Mouse (Mus musculus): ENCODE data around the gene Trim2.
A peak's percentile ranks its signal among the peaks of the same experiment; 100 is the strongest.

Gene Trim2

GRCm38 (mm10) chr3:84306777-84307176, at the start of gene Trim2:
TSS of gene Trim2 (minus strand) at chr3:84306877.
- no peak for DNase-seq

DNA sequence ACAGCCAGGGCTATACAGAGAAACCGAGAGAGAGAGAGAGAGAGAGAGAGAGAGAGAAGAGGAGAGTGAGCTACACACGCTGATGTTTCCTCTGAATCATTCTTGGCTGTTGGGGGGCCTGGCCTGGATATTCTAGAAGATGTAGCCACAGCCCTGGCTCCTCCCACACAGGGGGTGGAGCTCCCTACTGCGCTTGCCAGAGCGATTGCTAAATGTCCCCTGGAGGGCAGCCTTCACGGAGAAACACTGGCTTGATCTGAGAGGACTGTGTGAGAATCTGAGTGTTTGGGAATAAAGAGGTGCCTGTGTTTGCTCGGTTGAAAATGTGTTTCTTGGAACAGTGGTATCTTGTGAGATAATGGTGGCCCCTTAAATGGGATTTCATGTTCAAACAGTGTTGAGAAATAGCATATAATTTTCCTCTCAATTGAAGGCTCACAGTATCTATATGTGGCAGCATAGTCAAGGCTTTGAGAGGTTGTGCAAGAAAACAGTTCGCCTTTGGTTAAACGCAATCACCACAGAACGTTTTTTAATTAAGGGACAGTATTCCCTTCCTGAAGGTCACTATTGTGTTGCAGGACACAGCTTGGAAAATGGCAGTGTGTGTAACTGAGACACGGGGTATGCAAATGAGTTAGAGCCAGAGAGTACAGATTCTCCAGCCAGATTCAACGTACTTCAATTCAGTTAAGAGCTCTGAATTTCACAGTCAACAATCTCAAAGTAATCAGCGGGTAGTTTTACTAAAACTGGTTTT, 49.4 kb upstream of the Trim2 start:
- DNase-seq, result no peak

GRCm38 (mm10) chr3:84352353-84353034, 45.8 kb upstream of the Trim2 start:
- DNase-seq, result peak; percentile 22

- no peak for DNase-seq
Observed at GRCm38 (mm10) chr3:84350311-84350710, 43.6 kb upstream of the Trim2 start.

- no peak for DNase-seq
Observed at GRCm38 (mm10) chr3:84349771-84350170, 43.1 kb upstream of the Trim2 start.

- DNase-seq, result no peak
Observed at GRCm38 (mm10) chr3:84347426-84347825, 40.7 kb upstream of the Trim2 start.

GRCm38 (mm10) chr3:84346456-84347150, 39.9 kb upstream of the Trim2 start:
- DNase-seq, result no peak

DNA sequence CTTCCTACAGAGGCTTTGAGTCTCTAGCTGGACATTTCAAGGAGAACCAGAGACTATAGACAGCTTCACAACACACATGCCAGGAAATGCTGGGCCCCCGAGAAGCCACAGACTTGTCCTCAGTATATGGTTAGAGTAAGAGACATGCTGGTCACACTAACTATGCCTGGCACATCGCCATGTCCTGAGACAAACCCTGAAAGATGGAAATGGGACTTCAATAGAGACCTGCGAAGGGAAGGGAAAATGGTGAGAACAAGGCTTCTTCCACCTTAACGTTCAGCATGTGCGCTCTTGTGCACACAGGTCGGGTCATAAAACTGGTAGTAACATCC, 38.9 kb upstream of the Trim2 start:
- no peak for DNase-seq

DNA sequence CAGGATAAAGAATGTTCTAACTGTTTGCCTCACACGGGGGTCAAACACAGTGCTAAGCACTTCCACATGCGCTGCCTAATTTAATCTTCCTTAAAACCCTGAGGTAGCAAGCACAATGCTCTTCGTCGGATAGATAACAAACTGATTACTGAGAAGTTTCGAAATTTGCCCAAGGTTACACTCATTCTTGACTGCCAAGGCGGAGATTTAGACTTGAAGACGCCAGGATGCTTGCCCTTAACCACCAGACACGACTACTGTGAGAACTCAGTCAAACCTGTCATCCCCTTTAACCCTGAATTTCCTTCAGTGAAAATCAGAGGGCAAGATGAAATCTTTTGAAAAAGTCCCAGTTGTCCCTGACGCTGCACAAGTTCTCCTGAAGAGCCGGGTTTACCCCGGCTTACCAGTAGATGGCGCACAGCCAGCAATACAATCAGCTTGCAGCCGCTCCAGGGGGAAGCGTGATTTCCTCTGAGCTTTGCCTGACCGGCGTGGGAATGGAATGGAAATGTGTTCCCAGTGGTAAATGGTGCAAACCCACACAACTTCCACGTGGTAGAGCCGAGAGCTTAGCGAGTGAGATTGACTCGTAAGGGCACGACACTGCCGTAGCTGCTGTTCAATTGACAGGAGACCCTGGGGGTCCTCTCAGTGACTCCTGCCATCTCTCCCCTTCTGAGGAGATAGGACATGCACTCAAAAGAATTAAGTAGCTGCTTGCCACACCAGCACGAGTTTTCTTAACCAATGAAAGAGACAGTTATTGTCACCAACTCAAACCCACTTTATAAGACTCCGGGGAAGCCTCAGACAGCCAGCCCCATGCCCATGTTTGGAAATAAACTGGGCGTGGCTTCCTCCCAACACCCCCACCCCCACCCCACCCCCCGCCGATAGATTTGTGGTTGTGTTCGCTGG, 38.3 kb upstream of the Trim2 start:
- peak; percentile 68 for DNase-seq

GRCm38 (mm10) chr3:84343101-84343500, 36.4 kb upstream of the Trim2 start:
- DNase-seq, result no peak

GRCm38 (mm10) chr3:84341811-84342210, 35.1 kb upstream of the Trim2 start:
- no peak for DNase-seq

- DNase-seq, result no peak
Observed at GRCm38 (mm10) chr3:84337585-84337984, 30.9 kb upstream of the Trim2 start.

DNA sequence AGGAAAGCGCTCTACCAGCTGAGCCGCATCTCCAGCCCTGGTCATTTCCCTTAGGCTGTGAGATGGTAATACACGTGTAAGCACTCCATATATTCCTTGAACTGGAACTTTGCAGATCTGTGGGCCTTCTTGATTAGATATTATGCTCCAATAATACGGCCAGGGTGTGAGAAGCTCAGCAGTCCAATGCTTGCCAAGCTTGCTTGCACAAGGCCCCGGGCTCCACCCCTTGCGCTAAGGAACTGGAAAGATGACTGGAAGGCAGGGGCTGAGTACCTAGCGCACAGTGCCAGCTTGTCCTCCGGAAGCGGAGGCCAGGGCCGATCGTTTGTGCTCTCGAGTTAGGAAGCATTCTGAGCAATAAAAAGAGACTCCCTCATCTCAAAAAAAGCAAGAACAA, 29.7 kb upstream of the Trim2 start:
- DNase-seq, result no peak

GRCm38 (mm10) chr3:84335421-84336073, 28.9 kb upstream of the Trim2 start:
- DNase-seq, result no peak

GRCm38 (mm10) chr3:84334771-84335420, 28.2 kb upstream of the Trim2 start:
- DNase-seq, result no peak

GRCm38 (mm10) chr3:84333400-84334349, 27.0 kb upstream of the Trim2 start:
- no peak for DNase-seq

DNA sequence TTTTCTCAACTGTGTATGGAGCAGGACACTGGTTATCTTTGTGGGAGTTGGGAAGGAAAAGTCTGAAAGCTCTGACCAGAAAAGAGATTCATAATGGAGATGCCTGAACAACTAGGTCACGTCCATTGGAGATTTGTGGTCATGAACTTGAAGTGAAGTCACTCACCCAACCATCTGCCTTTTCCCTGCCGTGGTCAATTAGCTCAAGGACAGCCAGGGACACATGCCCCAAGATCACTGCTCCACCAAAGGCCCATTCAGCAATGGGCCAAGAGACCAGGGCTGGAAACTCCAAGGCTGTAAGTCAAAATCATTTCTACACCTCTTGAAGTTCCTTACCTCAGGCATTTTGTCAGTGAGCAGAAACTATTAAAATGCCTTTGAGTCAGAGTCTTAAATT, 23.5 kb upstream of the Trim2 start:
- DNase-seq, result no peak

DNA sequence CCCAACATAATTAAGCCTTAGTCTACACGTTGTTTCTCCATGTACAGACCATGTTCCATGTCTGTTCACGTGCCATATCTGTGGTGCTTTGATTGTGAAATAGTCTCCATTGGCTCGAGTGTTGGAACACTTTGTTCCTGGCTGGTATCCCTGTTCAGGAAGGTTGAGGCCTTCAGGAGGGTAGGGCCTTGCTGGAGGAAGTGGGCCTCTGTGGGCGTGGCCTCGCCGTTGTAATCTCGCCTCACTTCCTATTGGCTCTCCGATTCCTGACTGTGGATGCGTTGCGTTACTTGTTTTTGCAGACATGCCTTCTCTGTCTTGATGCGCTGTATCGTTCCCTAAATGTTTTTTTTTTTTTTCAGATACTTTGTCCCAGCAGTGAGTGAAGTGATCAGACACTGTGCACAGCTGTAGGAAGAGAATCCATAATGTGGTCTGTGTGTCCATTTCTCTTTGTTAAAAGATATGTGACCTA, 18.3 kb upstream of the Trim2 start:
- no peak for DNase-seq

- DNase-seq, result no peak
Observed at GRCm38 (mm10) chr3:84324478-84324877, 17.8 kb upstream of the Trim2 start.

DNA sequence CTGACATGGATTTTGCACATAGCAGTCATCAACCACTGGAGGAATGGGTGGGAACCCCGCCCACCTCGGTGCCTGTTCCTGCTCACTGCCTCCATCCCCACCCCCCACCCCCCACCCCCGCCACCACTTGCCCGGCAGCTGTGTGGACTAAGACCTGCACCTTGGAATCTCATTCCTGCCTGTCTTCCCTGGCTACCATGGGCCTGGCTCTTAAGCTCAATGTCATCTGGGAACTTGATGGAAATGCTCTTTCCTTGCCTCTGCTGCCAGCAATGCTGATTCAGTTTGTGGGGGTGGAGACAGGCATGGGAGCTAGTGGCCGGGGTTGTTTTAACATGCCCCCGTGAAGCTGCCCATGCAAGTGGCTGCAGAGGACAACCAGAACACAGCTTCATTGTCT, 17.3 kb upstream of the Trim2 start:
- no peak for DNase-seq

GRCm38 (mm10) chr3:84319504-84319903, 12.8 kb upstream of the Trim2 start:
- DNase-seq, result no peak

Data from cerebellum, adult 9-11 months (tissue).